Mouse (Mus musculus) myocyte (in vitro differentiated cells): ENCODE data around the gene Zbtb46. TPM values are rescaled to one million over a fixed set of nuclear protein-coding genes. Genes with fewer than 3 reads are reported as not detected.

ENCODE experiments used
- H3K27me3 ChIP-seq: one replicate; pipeline ENCODE4 v1.6.1; 2011; ENCODE audit not compliant: control insufficient read depth, insufficient read depth, insufficient read length
- H3K36me3 ChIP-seq: one replicate; pipeline ENCODE4 v1.6.1; 2011; ENCODE audit not compliant: control insufficient read depth, insufficient read depth
- H3K4me2 ChIP-seq: one replicate; pipeline ENCODE4 v1.6.1; 2011; ENCODE audit warnings: low read depth, control low read depth
- H3K4me3 ChIP-seq: one replicate; pipeline ENCODE4 v1.5.1; 2011; ENCODE audit warnings: mild to moderate bottlenecking, control low read depth, moderate library complexity
- H3K79me2 ChIP-seq: one replicate; pipeline ENCODE4 v1.6.1; 2011; ENCODE audit not compliant: control insufficient read depth, insufficient read depth
- H3ac ChIP-seq: one replicate; pipeline ENCODE4 v1.6.1; 2011; ENCODE audit not compliant: control insufficient read depth, insufficient read length
- CEBPB ChIP-seq: IDR thresholded peaks from 2 replicates; pipeline ENCODE4 v1.6.1; 2011; ENCODE audit warnings: mild to moderate bottlenecking, moderate library complexity; ENCODE audit not compliant: poor library complexity, insufficient read depth, severe bottlenecking
- E2F4 ChIP-seq: IDR thresholded peaks from one replicate; pipeline ENCODE4 v1.6.1; 2011; ENCODE audit warnings: mild to moderate bottlenecking, control low read depth, moderate library complexity; ENCODE audit not compliant: insufficient read depth
- MAX ChIP-seq: IDR thresholded peaks from one replicate; pipeline ENCODE4 v1.6.1; 2011; ENCODE audit warnings: low read depth, mild to moderate bottlenecking, control low read depth
- MYOD1 ChIP-seq, 3 experiments: IDR thresholded peaks; one replicate each; pipeline ENCODE4 v1.6.1; 2011; ENCODE audit warnings: control low read depth in 2 of 3, low read depth in 2 of 3, mild to moderate bottlenecking in 2 of 3, moderate library complexity in 1 of 3; ENCODE audit not compliant: insufficient read length in 2 of 3, control insufficient read depth in 1 of 3
- MYOG ChIP-seq, 3 experiments: IDR thresholded peaks; one replicate each; pipeline ENCODE4 v1.6.1; 2011; ENCODE audit warnings: control low read depth in 2 of 3, low read depth in 2 of 3, mild to moderate bottlenecking in 2 of 3; ENCODE audit not compliant: insufficient read length in 2 of 3, control insufficient read depth in 1 of 3, insufficient read depth in 1 of 3
- POLR2A ChIP-seq: IDR thresholded peaks from one replicate; pipeline ENCODE4 v1.6.1; 2011; ENCODE audit warnings: low read depth, mild to moderate bottlenecking, control low read depth, moderate library complexity; ENCODE audit not compliant: insufficient read length
- POLR2AphosphoS2 ChIP-seq: IDR thresholded peaks from one replicate; pipeline ENCODE4 v1.6.1; 2011; ENCODE audit warnings: low read depth, control low read depth; ENCODE audit not compliant: insufficient read length
- REST ChIP-seq: IDR thresholded peaks from one replicate; pipeline ENCODE4 v1.6.1; 2011; ENCODE audit warnings: mild to moderate bottlenecking, control low read depth, moderate library complexity; ENCODE audit not compliant: insufficient read depth, insufficient read length
- SRF ChIP-seq: IDR thresholded peaks from one replicate; pipeline ENCODE4 v1.6.1; 2011; ENCODE audit warnings: low read depth; ENCODE audit not compliant: control insufficient read depth, insufficient read length
- TCF12 ChIP-seq: IDR thresholded peaks from one replicate; pipeline ENCODE4 v1.6.1; 2011; ENCODE audit warnings: mild to moderate bottlenecking, control low read depth; ENCODE audit not compliant: poor library complexity, insufficient read depth, severe bottlenecking
- TCF3 ChIP-seq: IDR thresholded peaks from one replicate; pipeline ENCODE4 v1.6.1; 2011; ENCODE audit warnings: low read depth, control low read depth; ENCODE audit not compliant: insufficient read length
- USF1 ChIP-seq: IDR thresholded peaks from one replicate; pipeline ENCODE4 v1.6.1; 2011; ENCODE audit warnings: low read depth, mild to moderate bottlenecking, control low read depth, moderate library complexity
- polyA plus RNA-seq: library from polyadenylated mRNA; unstranded; fragments of >200 nt; fragmentation: generic; extraction: Trizol; gene quantifications from one replicate; pipeline ENCODE4 v1.2.1, GENCODE M21; 2012; ENCODE audit warnings: missing spikeins

The Zbtb46 gene
- polyA plus RNA-seq, 1 experiment, result 1.3 TPM

GRCm38 (mm10) chr2:181384463-181384862, 74.8 kb downstream of the Zbtb46 start:
- H3K27me3 ChIP-seq, result no peaks in the 10 kb centered on the region
- peaks cover 9% of the 10 kb centered on the region for H3K36me3 ChIP-seq
- TF ChIP-seq SRF (no peak), POLR2AphosphoS2 (no peak), TCF12 (no peak), POLR2A (no peak)
- H3K79me2 ChIP-seq, result no peaks in the 10 kb centered on the region
- no peak overlapping the region for H3K4me3 ChIP-seq
- H3ac ChIP-seq, result no peak overlapping the region
- H3K4me2 ChIP-seq, result no peak overlapping the region

GRCm38 (mm10) chr2:181381631-181382306, 77.5 kb downstream of the Zbtb46 start:
- H3ac ChIP-seq, result no peak overlapping the region
- H3K4me2 ChIP-seq, result no peak overlapping the region
- no peak for TF ChIP-seq MYOD1 (IDR thresholded peaks at IDR 0.05; ENCODE audit: control insufficient read depth in 1 of 3, insufficient read length in 2 of 3, low read depth in 2 of 3)
- no peak for TF ChIP-seq E2F4
- H3K79me2 ChIP-seq, result peaks cover 7% of the 10 kb centered on the region
- peaks cover 9% of the 10 kb centered on the region for H3K36me3 ChIP-seq
- no peak overlapping the region for H3K4me3 ChIP-seq
- H3K27me3 ChIP-seq, result no peaks in the 10 kb centered on the region

- Histone ChIP-seq H3K27me3 (no peaks in the 10 kb centered on the region), H3K79me2 (peaks cover 9% of the 10 kb centered on the region), H3K4me3 (no peak overlapping the region), H3K4me2 (no peak overlapping the region), H3K36me3 (peaks cover 9% of the 10 kb centered on the region), H3ac (no peak overlapping the region)
- no peak for TF ChIP-seq USF1
- no peak for TF ChIP-seq POLR2A
- no peak for TF ChIP-seq MAX
- TF ChIP-seq TCF3, result no peak
- no peak for TF ChIP-seq SRF
- TF ChIP-seq MYOG (IDR thresholded peaks at IDR 0.05; ENCODE audit: control insufficient read depth in 1 of 3, insufficient read depth in 1 of 3, insufficient read length in 2 of 3, low read depth in 2 of 3), result no peak
These were observed 78.1 kb downstream of the Zbtb46 start for GRCm38 (mm10) chr2:181381107-181381506.

- TF ChIP-seq MAX (no peak), SRF (no peak), REST (no peak), POLR2AphosphoS2 (no peak), MYOG (IDR thresholded peaks at IDR 0.05; ENCODE audit: control insufficient read depth in 1 of 3, insufficient read depth in 1 of 3, insufficient read length in 2 of 3, low read depth in 2 of 3) (no peak), TCF3 (no peak)
- peaks cover 9% of the 10 kb centered on the region for H3K36me3 ChIP-seq
- H3K79me2 ChIP-seq, result peaks cover 18% of the 10 kb centered on the region
- H3K4me2 ChIP-seq, result no peak overlapping the region
- no peak overlapping the region for H3ac ChIP-seq
- H3K4me3 ChIP-seq, result no peak overlapping the region
- H3K27me3 ChIP-seq, result no peaks in the 10 kb centered on the region
These were observed 79.0 kb downstream of the Zbtb46 start for GRCm38 (mm10) chr2:181380251-181380650.

GRCm38 (mm10) chr2:181379778-181380177, 79.4 kb downstream of the Zbtb46 start, which contains the start of gene Lime1:
Gene Lime1, plus strand, starts transcription at chr2:181380078.
- Histone ChIP-seq H3K4me3 (no peak within 1 kb of the TSS), H3K4me2 (no peak within 1 kb of the TSS), H3K27me3 (no peaks in the 10 kb centered on the region), H3K36me3 (peaks cover 9% of the 10 kb centered on the region), H3K79me2 (peaks cover 22% of the 10 kb centered on the region), H3ac (no peak within 1 kb of the TSS)
- TF ChIP-seq POLR2AphosphoS2 (no peak), REST (no peak), SRF (no peak), E2F4 (no peak), CEBPB (no peak), MYOG (IDR thresholded peaks at IDR 0.05; ENCODE audit: control insufficient read depth in 1 of 3, insufficient read depth in 1 of 3, insufficient read length in 2 of 3, low read depth in 2 of 3) (no peak), USF1 (no peak), MYOD1 (IDR thresholded peaks at IDR 0.05; ENCODE audit: control insufficient read depth in 1 of 3, insufficient read length in 2 of 3, low read depth in 2 of 3) (no peak), TCF12 (no peak), TCF3 (no peak)

GRCm38 (mm10) chr2:181378701-181379100, 80.5 kb downstream of the Zbtb46 start:
- Histone ChIP-seq H3K4me2 (no peak overlapping the region), H3K4me3 (no peak overlapping the region), H3ac (no peak overlapping the region), H3K36me3 (peaks cover 7% of the 10 kb centered on the region), H3K79me2 (peaks cover 32% of the 10 kb centered on the region), H3K27me3 (no peaks in the 10 kb centered on the region)
- TF ChIP-seq REST (no peak), E2F4 (no peak), POLR2A (no peak), TCF12 (no peak), TCF3 (no peak), CEBPB (no peak), USF1 (no peak), POLR2AphosphoS2 (no peak), MYOG (IDR thresholded peaks at IDR 0.05; ENCODE audit: control insufficient read depth in 1 of 3, insufficient read depth in 1 of 3, insufficient read length in 2 of 3, low read depth in 2 of 3) (no peak), MYOD1 (IDR thresholded peaks at IDR 0.05; ENCODE audit: control insufficient read depth in 1 of 3, insufficient read length in 2 of 3, low read depth in 2 of 3) (no peak), SRF (no peak), MAX (no peak)
